Mouse (Mus musculus) spleen, adult 2 months (tissue): ENCODE data around the gene Gatad1.

ENCODE experiments used
- CTCF ChIP-seq: fragments of 200-500 bp; IDR thresholded peaks from 2 replicates; pipeline ENCODE4 v1.5.1; 2011; ENCODE audit warnings: mild to moderate bottlenecking, inconsistent platforms; ENCODE audit not compliant: insufficient read depth, insufficient read length, insufficient replicate concordance; ENCODE audit errors: extremely low read depth
- POLR2A ChIP-seq: fragments of 200-500 bp; IDR thresholded peaks from 2 replicates; pipeline ENCODE4 v1.6.1; 2011; ENCODE audit warnings: low read depth, low read length, inconsistent platforms

DNA sequence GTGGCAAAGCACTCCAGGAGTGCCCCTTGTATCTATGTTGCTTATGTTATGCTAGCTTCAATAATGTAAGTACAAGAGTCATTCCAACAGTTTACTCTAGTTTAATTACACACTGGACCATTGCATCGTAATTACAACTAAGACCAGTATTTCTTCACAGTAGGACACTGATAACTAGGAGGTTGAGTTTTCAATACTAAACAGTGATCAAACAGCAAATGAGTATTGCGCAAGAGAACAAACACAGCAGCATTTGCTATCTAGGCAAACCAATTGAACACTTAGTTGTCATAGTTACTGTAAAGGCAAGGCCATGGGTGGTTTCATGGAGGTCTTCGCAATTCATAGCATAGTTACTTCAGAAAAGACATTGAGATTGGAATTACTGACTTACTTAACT lies 34.3 kb upstream of the Gatad1 start:
- TF ChIP-seq CTCF = no peak
- TF ChIP-seq POLR2A = no peak
